Mouse (Mus musculus) frontal cortex, postnatal 14 days (tissue): ENCODE measurements around the gene Mon1b.

Experiments used
- DNase-seq, 2 experiments: peaks; one replicate each; pipeline ENCODE4 v3.0.0; 2022; ENCODE audit warnings: low spot score in 2 of 2

The Mon1b gene

GRCm38 (mm10) chr8:113634670-113635591, at the start of gene Mon1b:
Gene Mon1b, plus strand, starts transcription at chr8:113635587.
- DNase-seq = peak; percentile 96 to 98

DNA sequence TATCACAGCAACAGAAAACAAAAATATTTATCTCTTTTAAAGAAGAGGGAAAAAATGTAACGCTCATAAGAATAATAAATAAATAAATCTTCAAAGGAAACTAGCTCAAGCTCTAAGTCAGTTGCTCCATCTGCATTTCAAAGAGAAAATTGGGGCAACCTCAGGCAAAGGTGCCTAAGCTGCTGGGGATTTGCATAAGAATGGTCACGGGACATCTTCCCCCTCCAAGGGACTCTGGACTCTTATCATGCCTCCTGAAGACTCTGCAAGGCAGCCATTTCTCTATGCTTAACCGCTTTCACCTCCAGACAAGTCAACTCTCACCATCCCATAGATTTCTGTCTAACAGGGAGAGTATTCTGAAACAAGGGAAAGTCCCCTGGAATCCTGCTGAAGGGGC, 37.0 kb upstream of the Mon1b start:
- DNase-seq = no peak

GRCm38 (mm10) chr8:113632634-113633033, 2.8 kb upstream of the Mon1b start:
- DNase-seq = peak in 1 of 2 experiments; percentile 34

- no peak for DNase-seq
These were observed 1.2 kb upstream of the Mon1b start for GRCm38 (mm10) chr8:113634161-113634560.

- no peak for DNase-seq
These were observed 349 bp downstream of the Mon1b start for GRCm38 (mm10) chr8:113635592-113636279.

DNA sequence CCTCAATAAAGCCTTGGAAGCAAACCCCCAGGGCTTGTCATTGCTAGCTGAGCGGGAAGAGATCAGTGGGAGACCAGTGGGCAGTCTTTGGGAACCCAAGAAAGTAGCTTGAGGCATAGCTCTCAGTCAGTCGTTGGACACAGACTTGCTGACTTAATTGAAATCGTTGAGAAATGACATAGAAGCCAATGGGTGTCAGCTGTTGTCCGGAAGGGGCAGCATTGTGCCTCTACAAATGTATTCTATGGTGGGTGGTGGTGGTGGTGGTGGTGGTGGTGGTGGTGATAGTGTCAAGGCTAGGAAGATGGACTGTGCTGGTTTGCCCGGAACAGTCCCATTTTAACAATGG, 867 bp downstream of the Mon1b start:
- no peak for DNase-seq

GRCm38 (mm10) chr8:113640357-113640756, 5.0 kb downstream of the Mon1b start:
- no peak for DNase-seq

DNA sequence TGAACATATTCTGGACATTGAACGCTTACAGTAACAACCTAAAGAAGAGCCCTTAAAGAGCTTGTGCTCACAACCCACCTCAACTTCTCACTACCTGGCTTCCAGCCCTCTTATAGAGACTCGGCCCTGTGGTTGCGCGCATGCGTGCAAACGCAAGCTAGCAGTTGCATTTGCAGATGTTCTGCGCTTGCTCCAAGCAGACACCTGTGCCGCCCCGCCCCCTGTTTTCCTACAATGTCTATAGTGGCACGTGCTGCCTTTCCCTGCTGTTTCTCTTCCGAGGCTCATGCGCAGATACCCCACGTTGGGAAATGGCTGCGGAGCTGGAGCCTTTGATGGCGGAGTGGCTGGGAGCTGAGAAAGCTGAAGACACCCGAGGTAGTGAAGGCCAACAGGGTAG, 7.5 kb downstream of the Mon1b start, which contains the start of gene Syce1l:
TSS of gene Syce1l (plus strand) at position 288 of the 400 bp plus-strand sequence.
- no peak for DNase-seq

DNA sequence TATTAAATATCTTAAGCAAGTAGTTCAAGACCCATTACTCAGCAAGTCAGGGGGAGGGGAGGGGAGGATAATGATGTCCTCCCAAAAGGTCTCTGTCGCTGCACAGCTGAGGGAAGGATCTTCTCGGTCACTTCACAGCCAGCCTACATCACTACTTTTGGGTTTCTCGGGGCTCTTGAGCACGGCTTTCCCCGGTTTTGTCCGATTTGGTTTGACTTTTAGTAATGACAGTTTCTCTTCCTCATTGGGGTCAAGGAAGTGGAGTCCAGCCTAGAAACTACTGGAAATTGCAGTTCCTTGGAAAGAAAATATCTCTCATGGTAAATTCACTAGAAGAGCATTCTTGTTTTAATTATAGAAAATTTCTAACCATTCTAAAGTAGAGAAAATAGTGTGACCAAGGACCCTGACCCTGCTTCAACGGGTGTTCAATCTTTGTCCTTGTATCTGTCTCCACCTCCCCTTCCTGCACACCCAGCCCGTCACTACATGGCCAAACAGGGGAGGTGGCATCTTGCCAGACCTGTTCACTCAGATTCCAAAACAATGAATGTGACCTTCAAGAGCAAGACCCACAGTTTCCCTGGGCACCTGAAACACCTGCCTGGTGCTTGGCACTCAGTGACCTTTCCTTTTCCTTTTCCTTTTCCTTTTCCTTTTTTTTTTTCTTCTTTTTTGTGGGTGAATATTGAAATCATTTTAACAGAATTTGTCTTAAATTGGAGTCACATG, 8.3 kb downstream of the Mon1b start:
- DNase-seq = no peak

GRCm38 (mm10) chr8:113645220-113645619, 9.8 kb downstream of the Mon1b start:
- DNase-seq = no peak

DNA sequence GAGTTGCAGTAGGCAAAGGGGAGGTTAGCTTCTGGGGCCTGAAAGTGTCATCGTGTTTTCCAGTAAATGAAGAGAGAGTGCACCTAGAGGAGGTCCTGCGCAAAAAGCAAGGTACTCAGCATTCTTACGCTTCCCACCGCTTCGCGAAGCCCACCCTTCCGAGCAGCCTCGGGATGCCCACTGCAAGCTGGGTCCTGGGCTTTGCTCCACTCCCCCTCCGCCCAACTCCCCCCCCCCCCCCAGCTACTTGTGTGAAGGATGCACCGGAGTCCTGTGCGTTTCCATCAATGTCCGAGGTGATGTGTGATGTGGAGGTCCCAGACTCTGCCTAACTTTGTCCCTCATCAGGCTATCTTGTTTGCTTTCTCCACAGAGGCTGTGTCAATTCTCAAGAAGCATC, 17.1 kb downstream of the Mon1b start:
- DNase-seq = no peak

DNA sequence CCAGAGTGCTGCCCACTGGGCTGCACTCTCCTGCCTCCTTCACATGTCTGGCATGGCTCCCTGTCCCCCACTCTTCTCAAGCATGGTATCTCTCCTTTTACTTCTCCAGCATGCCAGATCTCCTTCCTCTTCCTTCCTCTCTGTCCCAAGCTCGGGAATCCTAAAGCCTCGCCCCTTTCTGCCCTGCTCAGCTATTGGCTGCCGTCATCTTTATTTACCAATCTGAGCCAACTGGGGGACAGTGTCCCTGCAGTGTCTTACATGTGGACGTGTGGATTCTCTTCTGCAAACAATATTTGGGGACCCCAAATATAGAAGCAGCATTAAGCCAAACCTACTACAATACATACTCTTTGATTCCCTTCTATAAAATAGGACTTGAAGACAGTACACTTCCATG, 17.8 kb downstream of the Mon1b start:
- DNase-seq = no peak

DNA sequence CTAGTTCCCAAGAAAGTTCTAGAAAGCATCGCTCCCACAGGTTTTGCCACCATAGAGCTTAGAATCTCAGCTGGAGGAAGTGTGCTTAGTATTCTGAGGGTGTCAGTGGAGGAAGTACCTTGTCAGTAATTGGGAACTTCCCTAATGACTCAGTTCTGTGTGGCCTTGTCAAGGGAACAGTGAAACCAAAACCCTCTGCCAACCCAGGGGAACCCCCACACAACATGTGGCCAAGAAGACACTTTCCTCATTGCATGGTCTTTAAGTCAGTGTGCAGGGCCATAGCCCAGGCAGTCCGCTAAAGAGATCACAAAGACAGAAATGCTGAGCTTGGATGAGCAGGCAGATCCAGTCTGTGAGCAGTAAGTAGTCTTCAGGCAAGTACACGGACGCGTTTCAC, 20.8 kb downstream of the Mon1b start:
- no peak for DNase-seq

DNA sequence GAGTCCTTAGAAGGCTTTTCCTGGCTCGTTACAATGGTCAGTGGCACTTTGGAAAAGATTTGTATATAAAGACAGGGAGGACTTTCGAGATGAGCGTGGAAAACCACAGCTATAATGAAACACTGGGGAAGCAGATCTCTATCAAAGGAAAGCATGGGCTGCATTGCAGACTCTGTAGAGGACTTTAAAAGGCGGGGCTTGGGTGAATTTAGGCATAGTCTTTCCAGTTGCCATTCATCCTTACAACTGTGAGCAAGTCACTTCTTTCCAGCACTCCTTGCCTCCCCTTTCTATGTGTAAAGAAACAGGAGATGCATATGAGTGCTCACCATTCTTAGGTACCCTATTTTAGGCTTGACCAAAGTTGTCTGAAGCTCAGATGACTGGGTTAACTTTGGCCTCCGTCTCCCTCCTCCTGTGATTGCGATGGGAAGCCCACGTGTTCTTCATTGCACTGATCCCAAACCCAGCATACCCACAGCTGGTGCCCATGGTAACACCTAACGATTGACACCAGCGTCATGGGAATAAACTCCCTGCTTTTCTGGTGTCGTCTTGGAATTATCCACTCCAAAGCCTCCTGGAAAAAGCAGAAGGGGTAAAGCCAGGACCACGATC, 21.4 kb downstream of the Mon1b start:
- no peak for DNase-seq

GRCm38 (mm10) chr8:113660128-113660527, 24.7 kb downstream of the Mon1b start:
- DNase-seq = no peak

- DNase-seq = peak; percentile 79 to 89
These were observed 29.2 kb downstream of the Mon1b start for GRCm38 (mm10) chr8:113664544-113664943.

DNA sequence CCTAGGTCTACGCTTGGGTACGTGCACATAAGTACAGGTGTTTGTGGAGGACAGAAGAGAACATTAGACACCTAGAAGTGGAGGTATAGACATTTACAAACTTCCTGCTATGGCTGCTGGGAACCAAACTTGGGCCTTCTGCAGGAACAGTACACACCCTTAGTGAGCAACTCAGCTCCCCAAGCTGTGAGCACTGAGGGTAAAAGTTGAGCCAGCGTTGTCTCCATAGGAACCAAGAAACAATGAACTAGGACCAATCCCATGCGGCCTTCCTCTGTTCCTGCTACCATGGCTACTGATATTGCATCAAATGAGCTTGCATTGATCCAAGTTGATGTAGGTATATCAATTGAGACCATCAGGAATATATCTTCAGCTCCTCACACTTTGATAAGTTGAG, 29.6 kb downstream of the Mon1b start:
- no peak for DNase-seq

DNA sequence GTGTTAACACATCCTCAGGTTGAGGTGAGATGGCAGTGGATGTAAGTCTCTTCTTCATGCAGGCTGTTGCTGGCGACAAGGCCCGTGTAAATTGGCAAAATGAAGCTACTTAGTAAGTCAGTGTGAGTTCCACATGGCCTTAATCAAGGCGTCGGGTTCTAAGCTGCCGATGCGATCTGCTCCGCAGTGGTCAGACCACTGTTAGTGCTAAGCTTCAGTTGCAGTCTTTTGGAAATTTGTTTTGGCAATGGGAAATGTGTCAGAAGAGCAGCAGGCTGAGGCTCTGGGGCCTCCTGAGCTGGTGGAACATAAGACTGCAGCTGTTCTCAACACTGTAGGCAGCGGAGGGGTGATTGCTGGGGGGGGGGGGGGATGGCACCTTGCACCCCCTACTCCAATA, 30.6 kb downstream of the Mon1b start:
- DNase-seq = no peak

DNA sequence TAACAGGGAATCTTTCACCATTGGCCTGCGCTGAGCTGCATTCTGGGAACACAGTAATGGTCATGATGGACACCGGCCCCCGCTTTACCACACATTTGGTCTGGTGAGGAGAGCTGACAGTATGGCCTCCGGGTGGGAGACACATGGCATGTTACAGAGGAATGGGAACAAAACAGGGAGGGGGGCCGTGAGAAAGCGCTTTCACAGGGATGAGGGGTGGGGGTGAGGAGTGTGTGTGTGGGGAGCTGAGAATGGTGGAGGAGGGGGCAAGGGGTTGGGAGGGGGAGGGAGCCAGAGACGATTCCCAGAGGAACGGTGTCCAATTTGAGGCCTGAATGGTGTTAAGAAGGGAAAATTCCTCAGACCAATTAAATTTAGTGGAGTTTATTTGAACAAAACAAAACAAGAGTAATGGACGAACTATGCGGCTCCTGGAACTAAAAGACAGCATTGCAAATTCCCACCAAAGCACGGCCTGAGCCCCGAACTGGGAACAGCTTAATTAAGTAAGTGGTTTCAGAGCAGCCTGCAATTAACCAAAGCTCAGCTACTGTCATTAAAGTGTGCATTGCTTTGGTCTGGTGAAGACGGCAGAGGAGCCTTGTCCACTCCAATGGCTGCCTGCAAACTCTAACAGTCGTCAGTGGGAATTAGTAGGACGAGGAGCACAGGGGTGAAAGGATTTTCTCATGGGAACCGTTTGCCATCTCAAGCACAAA, 31.5 kb downstream of the Mon1b start:
- no peak for DNase-seq

- no peak for DNase-seq
These were observed 34.5 kb downstream of the Mon1b start for GRCm38 (mm10) chr8:113669924-113670323.

- no peak for DNase-seq
These were observed 37.3 kb downstream of the Mon1b start for GRCm38 (mm10) chr8:113672599-113673255.
